Mouse (Mus musculus): ENCODE data around the gene Zfp994.
"Not testable (repeated sequence)": the region's sequence is repeated elsewhere in the genome, so short reads cannot be mapped to it uniquely, and the experiment has no call there.

DNA sequence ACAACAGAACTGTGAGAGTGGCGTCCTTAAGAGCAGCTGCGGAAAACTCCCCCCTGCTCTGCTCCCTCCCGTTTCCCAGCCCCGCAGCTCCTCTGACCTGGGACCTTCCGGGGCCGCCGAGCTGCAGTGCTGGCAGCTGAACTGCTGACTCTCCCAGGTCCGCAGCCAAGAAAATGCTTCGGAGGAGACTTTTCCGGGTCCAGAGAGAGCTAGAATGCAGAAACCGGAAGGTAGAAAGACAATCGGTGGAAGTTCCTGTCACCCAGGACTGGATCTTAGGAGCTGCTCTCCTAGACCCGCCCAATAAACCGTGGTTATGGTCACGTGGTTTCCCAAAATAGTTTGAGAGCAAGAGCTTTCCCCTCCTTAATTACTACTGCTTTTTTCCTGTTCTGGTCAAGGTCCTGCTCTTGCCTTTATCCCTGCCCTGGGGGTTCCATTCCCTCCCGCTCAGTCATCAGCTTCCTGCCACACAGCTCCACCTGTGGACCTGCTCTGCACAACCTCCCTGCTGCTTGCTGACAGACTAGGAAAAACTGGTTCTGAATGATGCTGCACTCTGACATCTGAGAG lies 59.6 kb downstream of the Zfp994 start, which contains the start of gene Zfp947:
- TF ChIP-seq CTCF (IDR thresholded peaks at IDR 0.05; ENCODE audit: control insufficient read depth, insufficient read depth, insufficient read length); MYOD1 (IDR thresholded peaks at IDR 0.05; ENCODE audit: control insufficient read depth, insufficient read length, low read depth); MYOG (IDR thresholded peaks at IDR 0.05; ENCODE audit: control insufficient read depth, extremely low read depth, insufficient read length); MAX (IDR thresholded peaks at IDR 0.05): not testable (repeated sequence)

Data from C2C12 (cell line).